Mouse (Mus musculus): Measurements from ENCODE around the gene Gstt1. TPM values are rescaled to one million over a fixed set of nuclear protein-coding genes. Genes with fewer than 3 reads are reported as not detected.
A peak's percentile ranks its signal among the peaks of the same experiment; 100 is the strongest.
"Not testable (repeated sequence)": the region's sequence is repeated elsewhere in the genome, so short reads cannot be mapped to it uniquely, and the experiment has no call there.

Gstt1 gene
- 10.7 and 11.5 TPM in 2 replicates for polyA plus RNA-seq (2015; fragmentation: Nextera tagmentation; extraction: Ambion mirVana)

GRCm38 (mm10) chr10:75798176-75798696 lies at the start of gene Gstt1:
Gene Gstt1 (minus strand): TSS chr10:75798584.
- H3K4me3 ChIP-seq: peak within 1 kb of the TSS; percentile 45
- H3K9ac ChIP-seq (replicated peaks): peak within 1 kb of the TSS; percentile 28
- 3% methylated on average over 18 of the region's 18 CpGs for WGBS
- ATAC-seq (replicated peaks): peak; percentile 61
- H3K36me3 ChIP-seq: no peaks in the 10 kb centered on the region
- no peaks in the 10 kb centered on the region for H3K9me3 ChIP-seq
- H3K27ac ChIP-seq (replicated peaks): no peak within 1 kb of the TSS
- peak within 1 kb of the TSS; percentile 84 for H3K4me2 ChIP-seq (replicated peaks)
- H3K27me3 ChIP-seq: no peaks in the 10 kb centered on the region; the same call in 1 of the 2 replicates
- H3K4me1 ChIP-seq: peaks cover 14% of the 10 kb centered on the region

- no peak for ATAC-seq (replicated peaks)
- H3K4me3 ChIP-seq: no peak overlapping the region
- no peaks in the 10 kb centered on the region for H3K36me3 ChIP-seq
- no peaks in the 10 kb centered on the region for H3K9me3 ChIP-seq
- H3K27ac ChIP-seq (replicated peaks): no peak overlapping the region
- H3K27me3 ChIP-seq: no peaks in the 10 kb centered on the region
- no peaks in the 10 kb centered on the region; the same call in 1 of the 2 replicates for H3K4me1 ChIP-seq
- no peak overlapping the region for H3K9ac ChIP-seq (replicated peaks)
- no peak overlapping the region for H3K4me2 ChIP-seq (replicated peaks)
- WGBS: 87% methylated on average over 6 of the region's 6 CpGs
Measured at GRCm38 (mm10) chr10:75845306-75845930, 47.0 kb upstream of the Gstt1 start.

GRCm38 (mm10) chr10:75844800-75845199 lies 46.4 kb upstream of the Gstt1 start:
- 40% methylated on average over 1 of the region's 1 CpGs for WGBS
- Histone ChIP-seq H3K27me3 (no peaks in the 10 kb centered on the region), H3K9me3 (no peaks in the 10 kb centered on the region), H3K9ac (replicated peaks) (no peak overlapping the region), H3K36me3 (no peaks in the 10 kb centered on the region), H3K27ac (replicated peaks) (no peak overlapping the region), H3K4me2 (replicated peaks) (no peak overlapping the region), H3K4me3 (no peak overlapping the region), H3K4me1 (no peaks in the 10 kb centered on the region; the same call in 1 of the 2 replicates)
- no peak for ATAC-seq (replicated peaks)

- not testable (repeated sequence) for H3K4me2 ChIP-seq (replicated peaks); H3K4me3 ChIP-seq
Measured at GRCm38 (mm10) chr10:75843898-75844297, 45.5 kb upstream of the Gstt1 start.

GRCm38 (mm10) chr10:75839092-75839491 lies 40.7 kb upstream of the Gstt1 start:
- Histone ChIP-seq H3K27ac (replicated peaks) (no peak overlapping the region), H3K9me3 (no peaks in the 10 kb centered on the region), H3K27me3 (peaks cover 7% of the 10 kb centered on the region), H3K9ac (replicated peaks) (no peak overlapping the region), H3K4me2 (replicated peaks) (no peak overlapping the region), H3K36me3 (no peaks in the 10 kb centered on the region), H3K4me3 (no peak overlapping the region), H3K4me1 (peaks cover 30% of the 10 kb centered on the region)
- no peak for ATAC-seq (replicated peaks)
- 87% methylated on average over 10 of the region's 10 CpGs for WGBS

More at GRCm38 (mm10) chr10:75843898-75844297, 45.5 kb upstream of the Gstt1 start:
- not testable (repeated sequence) for H3K9me3 ChIP-seq; ATAC-seq (replicated peaks); H3K27ac ChIP-seq (replicated peaks); H3K36me3 ChIP-seq; H3K4me1 ChIP-seq; H3K27me3 ChIP-seq; H3K9ac ChIP-seq (replicated peaks)
- 79% methylated on average over 6 of the region's 6 CpGs for WGBS

GRCm38 (mm10) chr10:75837248-75837759 lies 38.9 kb upstream of the Gstt1 start, which contains the start of gene Gstt2:
Gene Gstt2 (minus strand): TSS chr10:75837424.
- peak within 1 kb of the TSS; percentile 65 for H3K4me2 ChIP-seq (replicated peaks)
- peak; percentile 84 for ATAC-seq (replicated peaks)
- peak within 1 kb of the TSS; percentile 50 for H3K4me3 ChIP-seq
- H3K27me3 ChIP-seq: peaks cover 20% of the 10 kb centered on the region
- peak within 1 kb of the TSS; percentile 59 for H3K9ac ChIP-seq (replicated peaks)
- H3K27ac ChIP-seq (replicated peaks): peak within 1 kb of the TSS; percentile 76
- H3K9me3 ChIP-seq: no peaks in the 10 kb centered on the region
- peaks cover 37% of the 10 kb centered on the region for H3K4me1 ChIP-seq
- H3K36me3 ChIP-seq: no peaks in the 10 kb centered on the region
- under 1% methylated on average over 21 of the region's 21 CpGs for WGBS

GRCm38 (mm10) chr10:75835761-75836531 lies 37.6 kb upstream of the Gstt1 start:
- H3K27ac ChIP-seq (replicated peaks): no peak overlapping the region
- H3K9ac ChIP-seq (replicated peaks): no peak overlapping the region
- H3K4me1 ChIP-seq: peaks cover 37% of the 10 kb centered on the region
- H3K27me3 ChIP-seq: peaks cover 20% of the 10 kb centered on the region
- peak overlapping the region; percentile 25 for H3K4me3 ChIP-seq
- WGBS: 22% methylated on average over 9 of the region's 10 CpGs
- H3K9me3 ChIP-seq: no peaks in the 10 kb centered on the region
- no peaks in the 10 kb centered on the region for H3K36me3 ChIP-seq
- no peak for ATAC-seq (replicated peaks)
- peak overlapping the region; percentile 59 for H3K4me2 ChIP-seq (replicated peaks)

GRCm38 (mm10) chr10:75835307-75835706 lies 36.9 kb upstream of the Gstt1 start:
- H3K9ac ChIP-seq (replicated peaks): peak overlapping the region; percentile 10; the same call in 1 of the 2 replicates
- no peak; the same call in 1 of the 2 replicates for ATAC-seq (replicated peaks)
- WGBS: 4% methylated on average over 10 of the region's 10 CpGs

GRCm38 (mm10) chr10:75834721-75835120 lies 36.3 kb upstream of the Gstt1 start:
- Histone ChIP-seq H3K27ac (replicated peaks) (no peak overlapping the region), H3K27me3 (peaks cover 20% of the 10 kb centered on the region), H3K4me3 (peak overlapping the region; percentile 37), H3K4me2 (replicated peaks) (peak overlapping the region; percentile 59), H3K36me3 (no peaks in the 10 kb centered on the region), H3K9ac (replicated peaks) (peak overlapping the region; percentile 31), H3K4me1 (peaks cover 37% of the 10 kb centered on the region), H3K9me3 (no peaks in the 10 kb centered on the region)
- ATAC-seq (replicated peaks): no peak
- 22% methylated on average over 9 of the region's 9 CpGs for WGBS

More at GRCm38 (mm10) chr10:75835307-75835706, 36.9 kb upstream of the Gstt1 start:
- no peak overlapping the region for H3K27ac ChIP-seq (replicated peaks)
- H3K4me2 ChIP-seq (replicated peaks): peak overlapping the region; percentile 59
- H3K27me3 ChIP-seq: peaks cover 20% of the 10 kb centered on the region
- H3K4me1 ChIP-seq: peaks cover 37% of the 10 kb centered on the region
- H3K36me3 ChIP-seq: no peaks in the 10 kb centered on the region
- peak overlapping the region; percentile 25 for H3K4me3 ChIP-seq
- no peaks in the 10 kb centered on the region for H3K9me3 ChIP-seq

GRCm38 (mm10) chr10:75834250-75834649 lies 35.9 kb upstream of the Gstt1 start:
- ATAC-seq (replicated peaks): no peak
- peak overlapping the region; percentile 31 for H3K9ac ChIP-seq (replicated peaks)
- H3K27me3 ChIP-seq: peaks cover 20% of the 10 kb centered on the region
- peaks cover 37% of the 10 kb centered on the region for H3K4me1 ChIP-seq
- WGBS: 2% methylated on average over 21 of the region's 21 CpGs
- H3K9me3 ChIP-seq: no peaks in the 10 kb centered on the region
- H3K27ac ChIP-seq (replicated peaks): no peak overlapping the region
- no peaks in the 10 kb centered on the region for H3K36me3 ChIP-seq
- H3K4me3 ChIP-seq: peak overlapping the region; percentile 37
- peak overlapping the region; percentile 59 for H3K4me2 ChIP-seq (replicated peaks)

GRCm38 (mm10) chr10:75833456-75834080 lies 35.2 kb upstream of the Gstt1 start:
- WGBS: 20% methylated on average over 21 of the region's 21 CpGs
- peak overlapping the region; percentile 59 for H3K4me2 ChIP-seq (replicated peaks)
- no peaks in the 10 kb centered on the region for H3K9me3 ChIP-seq
- H3K4me1 ChIP-seq: peaks cover 39% of the 10 kb centered on the region
- no peak overlapping the region; the same call in 1 of the 2 replicates for H3K9ac ChIP-seq (replicated peaks)
- H3K4me3 ChIP-seq: peak overlapping the region; percentile 37
- peaks cover 20% of the 10 kb centered on the region for H3K27me3 ChIP-seq
- ATAC-seq (replicated peaks): no peak
- H3K36me3 ChIP-seq: no peaks in the 10 kb centered on the region
- no peak overlapping the region for H3K27ac ChIP-seq (replicated peaks)

Data from forebrain, embryonic 15.5 days (tissue).